Mouse (Mus musculus) neural tube, embryonic 15.5 days (tissue): ENCODE results near the gene Pdk3. TPM values are rescaled to one million over a fixed set of nuclear protein-coding genes. Genes with fewer than 3 reads are reported as not detected.

Source experiments
- ATAC-seq: fragments of 200-750 bp; cut with Nextera tagmentation; 2 replicates; pipeline ENCODE4 v1.8.0; 2017; ENCODE audit warnings: mild to moderate bottlenecking, moderate TSS enrichment, moderate library complexity; ENCODE audit not compliant: low FRiP score
- H3K27ac ChIP-seq: fragments of 300-500 bp; sonication (generic); replicated peaks from 2 replicates; pipeline ENCODE4 v1.5.1; 2015; ENCODE audit warnings: mild to moderate bottlenecking, inconsistent platforms
- H3K27me3 ChIP-seq: fragments of 300-500 bp; sonication (generic); replicated peaks from 2 replicates; pipeline ENCODE4 v1.6.1; 2015; ENCODE audit warnings: inconsistent platforms
- H3K36me3 ChIP-seq: fragments of 300-500 bp; sonication (generic); 2 replicates; pipeline ENCODE4 v1.6.1; 2015; ENCODE audit warnings: inconsistent platforms
- H3K4me1 ChIP-seq: fragments of 300-500 bp; sonication (generic); 2 replicates; pipeline ENCODE4 v1.6.1; 2015; ENCODE audit warnings: inconsistent platforms
- H3K4me2 ChIP-seq: fragments of 300-500 bp; sonication (generic); 2 replicates; pipeline ENCODE4 v1.6.1; 2015; ENCODE audit warnings: inconsistent platforms, mild to moderate bottlenecking, moderate library complexity
- H3K4me3 ChIP-seq: fragments of 300-500 bp; sonication (generic); replicated peaks from 2 replicates; pipeline ENCODE4 v1.5.1; 2015; ENCODE audit warnings: mild to moderate bottlenecking, inconsistent platforms
- H3K9ac ChIP-seq: fragments of 300-500 bp; sonication (generic); replicated peaks from 2 replicates; pipeline ENCODE4 v1.6.1; 2015; ENCODE audit warnings: mild to moderate bottlenecking, inconsistent platforms
- H3K9me3 ChIP-seq: fragments of 300-500 bp; sonication (generic); replicated peaks from 2 replicates; pipeline ENCODE4 v1.6.1; 2016; ENCODE audit warnings: inconsistent platforms
- WGBS: fragments of 180-500 bp; shearing (Covaris S2); methylation state at CpG from one replicate; pipeline ENCODE4 v1.1.7; 2015; ENCODE audit warnings: mixed read lengths; 5-methylcytosine and 5-hydroxymethylcytosine counted together
- polyA plus RNA-seq: library from polyadenylated mRNA; unstranded; fragments of >200 nt; fragmentation: Nextera tagmentation; extraction: Ambion mirVana; gene quantifications from 2 replicates; pipeline ENCODE4 v1.2.1, GENCODE M21; 2015

The Pdk3 gene
- 22.4 and 31.7 TPM in 2 replicates for polyA plus RNA-seq

- Histone ChIP-seq H3K27ac (peak within 1 kb of the TSS; percentile 79), H3K9ac (peak within 1 kb of the TSS; percentile 61), H3K4me2 (peak within 1 kb of the TSS; percentile 61), H3K4me1 (peaks cover 5% of the 10 kb centered on the region; the same call in 1 of the 2 replicates), H3K9me3 (no peaks in the 10 kb centered on the region), H3K4me3 (peak within 1 kb of the TSS; percentile 59), H3K27me3 (no peaks in the 10 kb centered on the region), H3K36me3 (no peaks in the 10 kb centered on the region)
- WGBS = 20% methylated on average over 67 of the region's 68 CpGs
- ATAC-seq = peak; percentile 99
Measured at GRCm38 (mm10) chrX:93831561-93832336, at the start of gene Pdk3. TSS of gene Pdk3 (minus strand) at chrX:93832201.

- WGBS = 77% methylated on average over 3 of the region's 3 CpGs
- Histone ChIP-seq H3K4me3 (no peak overlapping the region), H3K27ac (no peak overlapping the region), H3K4me2 (no peak overlapping the region), H3K9me3 (no peaks in the 10 kb centered on the region), H3K36me3 (no peaks in the 10 kb centered on the region), H3K27me3 (no peaks in the 10 kb centered on the region), H3K9ac (no peak overlapping the region), H3K4me1 (no peaks in the 10 kb centered on the region)
- ATAC-seq = no peak
Measured at GRCm38 (mm10) chrX:93877634-93878016, 45.6 kb upstream of the Pdk3 start.

- 84% methylated on average over 7 of the region's 7 CpGs for WGBS
- H3K36me3 ChIP-seq = no peaks in the 10 kb centered on the region
- H3K9ac ChIP-seq = no peak overlapping the region
- H3K27me3 ChIP-seq = no peaks in the 10 kb centered on the region
- H3K4me2 ChIP-seq = no peak overlapping the region
- no peak overlapping the region for H3K27ac ChIP-seq
- H3K4me1 ChIP-seq = no peaks in the 10 kb centered on the region
- no peak for ATAC-seq
- H3K4me3 ChIP-seq = no peak overlapping the region
- no peaks in the 10 kb centered on the region for H3K9me3 ChIP-seq
Measured at GRCm38 (mm10) chrX:93876981-93877633, 45.1 kb upstream of the Pdk3 start.

- no peak overlapping the region for H3K4me3 ChIP-seq
- H3K4me2 ChIP-seq = no peak overlapping the region
- no peak overlapping the region for H3K9ac ChIP-seq
- ATAC-seq = no peak
- no peaks in the 10 kb centered on the region for H3K9me3 ChIP-seq
- H3K27me3 ChIP-seq = no peaks in the 10 kb centered on the region
- 53% methylated on average over 2 of the region's 2 CpGs for WGBS
- H3K4me1 ChIP-seq = no peaks in the 10 kb centered on the region
- H3K27ac ChIP-seq = no peak overlapping the region
- no peaks in the 10 kb centered on the region for H3K36me3 ChIP-seq
Measured at GRCm38 (mm10) chrX:93863393-93863792, 31.4 kb upstream of the Pdk3 start.

GRCm38 (mm10) chrX:93862525-93863086, 30.6 kb upstream of the Pdk3 start:
- no peak for ATAC-seq

GRCm38 (mm10) chrX:93857756-93858155, 25.8 kb upstream of the Pdk3 start:
- no peak for ATAC-seq
- WGBS = 79% methylated on average over 3 of the region's 3 CpGs
- Histone ChIP-seq H3K4me2 (no peak overlapping the region), H3K9me3 (no peaks in the 10 kb centered on the region), H3K4me1 (no peaks in the 10 kb centered on the region), H3K27ac (no peak overlapping the region), H3K4me3 (no peak overlapping the region), H3K36me3 (no peaks in the 10 kb centered on the region), H3K9ac (no peak overlapping the region), H3K27me3 (peaks cover 3% of the 10 kb centered on the region; the same call in 1 of the 2 replicates)

More at GRCm38 (mm10) chrX:93862525-93863086, 30.6 kb upstream of the Pdk3 start:
- H3K27ac ChIP-seq = no peak overlapping the region
- WGBS = 87% methylated on average over 4 of the region's 4 CpGs
- no peaks in the 10 kb centered on the region for H3K36me3 ChIP-seq
- H3K4me2 ChIP-seq = no peak overlapping the region
- H3K4me3 ChIP-seq = no peak overlapping the region
- H3K9ac ChIP-seq = no peak overlapping the region
- H3K9me3 ChIP-seq = no peaks in the 10 kb centered on the region
- no peaks in the 10 kb centered on the region for H3K4me1 ChIP-seq
- no peaks in the 10 kb centered on the region for H3K27me3 ChIP-seq

- H3K27me3 ChIP-seq = no peaks in the 10 kb centered on the region
- peak overlapping the region; percentile 61 for H3K9ac ChIP-seq
- peak overlapping the region; percentile 61 for H3K4me2 ChIP-seq
- no peaks in the 10 kb centered on the region for H3K36me3 ChIP-seq
- no peaks in the 10 kb centered on the region for H3K9me3 ChIP-seq
- ATAC-seq = 0 out of 2 replicates have a peak, but pooled peaks have one; percentile 16
- WGBS = 39% methylated on average over 14 of the region's 14 CpGs
- H3K4me3 ChIP-seq = peak overlapping the region; percentile 59
- peak overlapping the region; percentile 79 for H3K27ac ChIP-seq
- H3K4me1 ChIP-seq = peaks cover 5% of the 10 kb centered on the region; the same call in 1 of the 2 replicates
Measured at GRCm38 (mm10) chrX:93832337-93832884, 410 bp upstream of the Pdk3 start.

GRCm38 (mm10) chrX:93825787-93826186, 6.2 kb downstream of the Pdk3 start:
- no peak overlapping the region for H3K4me2 ChIP-seq
- no peak overlapping the region for H3K9ac ChIP-seq
- no peaks in the 10 kb centered on the region for H3K36me3 ChIP-seq
- H3K9me3 ChIP-seq = no peaks in the 10 kb centered on the region
- H3K4me1 ChIP-seq = 0 out of 2 replicates have a peak, but pooled peaks cover under 1% of the 10 kb centered on the region
- H3K27ac ChIP-seq = no peak overlapping the region
- 77% methylated on average over 2 of the region's 2 CpGs for WGBS
- no peak for ATAC-seq
- H3K4me3 ChIP-seq = no peak overlapping the region
- no peaks in the 10 kb centered on the region for H3K27me3 ChIP-seq

GRCm38 (mm10) chrX:93808040-93808439, 24.0 kb downstream of the Pdk3 start:
- ATAC-seq = no peak
- Histone ChIP-seq H3K4me1 (no peaks in the 10 kb centered on the region), H3K27ac (no peak overlapping the region), H3K4me2 (no peak overlapping the region), H3K36me3 (no peaks in the 10 kb centered on the region), H3K9me3 (no peaks in the 10 kb centered on the region), H3K4me3 (no peak overlapping the region), H3K27me3 (no peaks in the 10 kb centered on the region), H3K9ac (no peak overlapping the region)
- WGBS = 91% methylated on average over 1 of the region's 1 CpGs

GRCm38 (mm10) chrX:93793168-93793567, 38.8 kb downstream of the Pdk3 start:
- Histone ChIP-seq H3K27ac (no peak overlapping the region), H3K4me2 (no peak overlapping the region), H3K27me3 (no peaks in the 10 kb centered on the region), H3K4me1 (no peaks in the 10 kb centered on the region), H3K4me3 (no peak overlapping the region), H3K9me3 (no peaks in the 10 kb centered on the region), H3K36me3 (no peaks in the 10 kb centered on the region), H3K9ac (no peak overlapping the region)
- no peak for ATAC-seq

GRCm38 (mm10) chrX:93789562-93789961, 42.4 kb downstream of the Pdk3 start:
- WGBS = 81% methylated on average over 1 of the region's 1 CpGs
- no peak overlapping the region for H3K9ac ChIP-seq

More at GRCm38 (mm10) chrX:93789562-93789961, 42.4 kb downstream of the Pdk3 start:
- Histone ChIP-seq H3K27me3 (no peaks in the 10 kb centered on the region), H3K9me3 (no peaks in the 10 kb centered on the region), H3K4me2 (no peak overlapping the region), H3K27ac (no peak overlapping the region), H3K4me3 (no peak overlapping the region), H3K4me1 (no peaks in the 10 kb centered on the region), H3K36me3 (no peaks in the 10 kb centered on the region)
- ATAC-seq = no peak
